Mouse (Mus musculus) embryonic fibroblast, embryonic 13.5 days (primary cell): ENCODE data around the gene Hbq1b.

Source experiments
- CTCF ChIP-seq: IDR thresholded peaks from 2 replicates; pipeline ENCODE4 v1.5.1; 2011; ENCODE audit warnings: mild to moderate bottlenecking, control low read depth, low read length, moderate library complexity, borderline replicate concordance; ENCODE audit not compliant: insufficient read depth
- POLR2A ChIP-seq: IDR thresholded peaks from 2 replicates; pipeline ENCODE4 v1.6.1; 2011; ENCODE audit warnings: low read depth, mild to moderate bottlenecking, control low read depth, low read length, moderate library complexity

GRCm38 (mm10) chr11:32268952-32269351, 17.8 kb upstream of the Hbq1b start:
- TF ChIP-seq POLR2A: no peak
- no peak for TF ChIP-seq CTCF
